Mouse (Mus musculus) MN1 (cell line): ENCODE data around the gene Nell1.

Experiments
- DNase-seq: peaks from one replicate; pipeline ENCODE4 v3.0.0-alpha.2; 2016; ENCODE audit warnings: low spot score

Gene Nell1

GRCm38 (mm10) chr7:50260016-50260415, 285.4 kb downstream of the Nell1 start:
- DNase-seq: no peak

DNA sequence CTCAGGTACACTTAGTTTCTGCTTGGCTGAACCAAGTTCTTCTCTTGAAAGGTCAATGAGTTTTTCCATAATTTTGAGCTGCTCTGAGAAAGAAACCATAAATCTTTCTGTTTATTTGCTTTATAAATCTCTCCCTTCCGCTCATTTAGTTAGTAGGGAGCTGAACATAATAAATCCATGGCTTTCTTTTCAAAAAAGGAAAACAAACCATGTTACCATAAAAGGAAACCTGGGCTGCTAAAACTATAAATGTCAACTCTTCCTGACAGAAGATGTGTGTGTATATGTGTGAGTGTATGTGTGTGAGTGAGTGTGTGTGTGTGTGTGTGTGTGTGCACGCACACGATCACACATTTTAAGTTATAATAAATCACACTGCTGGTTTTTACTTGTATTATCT, 320.8 kb downstream of the Nell1 start:
- DNase-seq: no peak

DNA sequence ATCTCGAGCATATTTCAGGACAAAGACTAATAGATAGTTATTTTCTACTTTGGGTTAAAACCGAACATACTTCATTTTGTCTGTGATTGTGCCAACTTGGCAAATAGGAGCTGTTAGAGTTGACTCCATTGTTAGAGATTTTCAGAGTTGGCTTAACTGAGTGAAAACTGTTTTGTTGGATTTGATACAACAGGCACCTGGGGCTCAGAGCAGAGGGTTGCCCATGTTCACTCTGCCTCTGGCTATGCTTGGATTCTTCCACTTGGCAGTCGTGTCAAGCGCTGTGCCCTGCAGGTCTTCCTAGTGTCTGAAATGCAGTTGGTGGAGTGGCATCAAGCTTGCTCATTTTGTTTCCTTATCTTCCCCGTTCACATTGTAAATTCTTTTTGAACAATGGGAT, 363.6 kb downstream of the Nell1 start:
- no peak for DNase-seq

GRCm38 (mm10) chr7:50338757-50339156, 364.1 kb downstream of the Nell1 start:
- no peak for DNase-seq

DNA sequence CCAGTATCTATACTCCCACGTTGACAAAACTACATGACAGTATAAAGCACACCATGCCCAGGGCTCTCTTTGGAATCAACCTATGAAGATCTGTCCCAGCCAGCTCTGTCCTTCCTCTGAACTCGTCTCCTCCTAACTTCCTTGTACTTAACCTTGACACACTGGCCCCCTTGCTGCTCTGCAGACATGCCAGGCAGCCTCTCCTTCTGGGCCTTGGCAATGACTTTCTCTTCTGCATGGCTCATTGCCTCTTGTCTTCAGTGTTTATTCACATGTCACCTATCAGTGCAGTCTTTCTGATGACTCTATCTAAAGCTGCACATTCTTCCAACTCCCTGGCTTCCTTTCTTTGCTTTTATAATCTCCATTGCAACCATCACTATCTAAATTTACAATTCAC, 376.9 kb downstream of the Nell1 start:
- DNase-seq: no peak

GRCm38 (mm10) chr7:50357213-50357612, 382.5 kb downstream of the Nell1 start:
- DNase-seq: no peak

- DNase-seq: no peak
Measured at GRCm38 (mm10) chr7:50362039-50362438, 387.4 kb downstream of the Nell1 start.

- no peak for DNase-seq
Measured at GRCm38 (mm10) chr7:50374876-50375275, 400.2 kb downstream of the Nell1 start.

- DNase-seq: no peak
Measured at GRCm38 (mm10) chr7:50410421-50410820, 435.8 kb downstream of the Nell1 start.

GRCm38 (mm10) chr7:50419976-50420375, 445.3 kb downstream of the Nell1 start:
- DNase-seq: no peak

DNA sequence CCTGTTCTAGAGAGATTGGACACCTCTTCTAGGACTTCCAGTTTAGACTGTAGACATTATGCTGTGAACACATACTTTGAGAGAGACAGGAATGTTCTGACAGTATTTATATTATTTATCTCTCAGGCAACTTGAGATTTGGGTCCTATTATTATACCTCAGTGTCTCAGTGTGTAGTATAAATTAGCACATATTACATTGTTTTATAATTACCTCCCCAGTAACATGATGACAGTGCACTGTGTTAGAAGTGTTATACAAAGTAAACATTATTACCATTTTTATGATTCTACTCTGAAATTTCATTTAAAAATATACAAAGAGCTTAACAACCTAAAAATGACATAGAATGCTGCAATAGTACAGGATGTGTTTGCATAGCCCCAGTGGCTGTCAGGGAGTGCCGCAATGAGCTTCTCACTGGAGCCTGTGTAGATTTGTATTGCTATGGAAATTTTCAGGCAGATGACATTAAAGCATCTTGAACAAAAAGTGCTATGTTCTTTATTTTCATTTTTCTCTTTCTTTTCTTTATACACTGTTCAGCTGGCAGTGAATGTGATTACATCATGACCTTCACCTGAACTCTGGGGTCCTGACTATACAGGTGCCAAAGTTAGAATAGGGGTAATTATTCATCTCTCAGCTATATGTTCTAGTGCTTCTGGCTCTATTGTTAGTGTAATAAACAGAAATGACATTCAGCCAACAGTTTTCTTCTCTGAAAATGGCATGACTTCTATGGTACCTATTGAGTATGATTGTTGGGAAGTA, 447.9 kb downstream of the Nell1 start:
- no peak for DNase-seq

DNA sequence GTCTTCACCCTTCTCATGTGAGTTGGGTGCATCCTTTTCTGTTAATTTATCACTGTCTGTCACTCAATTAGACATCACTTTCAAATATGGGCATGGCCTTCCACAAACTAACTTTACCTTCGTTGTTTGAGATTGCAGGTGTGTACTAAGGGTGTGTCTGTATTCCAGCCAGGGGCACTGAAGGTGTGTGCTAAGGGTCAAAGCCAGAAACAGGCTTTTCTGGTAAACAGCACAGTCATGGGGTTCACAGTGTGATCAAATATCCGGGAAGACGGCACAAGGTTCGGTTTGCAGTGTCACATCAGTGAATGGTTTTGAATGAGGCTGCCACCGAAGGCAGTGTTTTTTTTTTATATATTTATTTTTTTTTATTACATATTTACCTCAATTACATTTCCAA, 455.1 kb downstream of the Nell1 start:
- no peak for DNase-seq

DNA sequence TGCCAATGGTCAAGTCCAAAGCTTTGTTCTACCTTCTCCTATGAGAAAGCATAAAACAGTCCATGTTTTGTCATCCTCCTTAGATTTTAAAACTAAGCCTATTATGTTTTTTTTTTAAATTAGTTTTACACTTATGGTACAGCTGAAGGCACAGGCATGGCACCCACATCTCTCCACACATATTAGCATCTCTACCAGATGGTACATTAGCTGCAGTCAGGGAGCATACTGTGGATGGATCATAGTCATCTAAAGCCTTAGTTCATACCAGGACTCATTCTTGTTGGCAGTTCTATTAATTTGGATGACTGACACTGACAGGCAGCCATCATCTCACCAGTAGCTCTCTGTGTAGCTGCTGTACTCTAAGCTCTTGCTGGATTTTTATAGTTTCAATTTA, 466.6 kb downstream of the Nell1 start:
- DNase-seq: no peak

DNA sequence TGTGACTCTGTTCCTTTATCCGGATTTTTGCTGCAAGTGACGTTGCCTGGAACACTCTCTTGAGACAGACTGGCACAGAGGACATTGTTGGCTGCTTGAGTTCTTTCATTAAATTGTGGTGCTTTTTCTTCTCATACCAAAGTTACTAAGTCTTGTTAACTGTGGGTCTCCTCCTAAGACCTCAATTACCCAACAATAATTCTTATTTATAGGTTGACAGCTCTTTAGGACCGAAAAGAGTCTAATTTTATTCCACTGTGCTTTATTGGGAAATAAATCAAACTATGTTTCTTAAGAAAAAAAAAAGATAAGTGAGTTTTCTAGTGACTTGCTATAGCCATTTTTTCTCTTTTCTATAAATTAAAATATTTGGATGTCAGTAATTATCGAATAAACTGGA, 472.7 kb downstream of the Nell1 start:
- no peak for DNase-seq

DNA sequence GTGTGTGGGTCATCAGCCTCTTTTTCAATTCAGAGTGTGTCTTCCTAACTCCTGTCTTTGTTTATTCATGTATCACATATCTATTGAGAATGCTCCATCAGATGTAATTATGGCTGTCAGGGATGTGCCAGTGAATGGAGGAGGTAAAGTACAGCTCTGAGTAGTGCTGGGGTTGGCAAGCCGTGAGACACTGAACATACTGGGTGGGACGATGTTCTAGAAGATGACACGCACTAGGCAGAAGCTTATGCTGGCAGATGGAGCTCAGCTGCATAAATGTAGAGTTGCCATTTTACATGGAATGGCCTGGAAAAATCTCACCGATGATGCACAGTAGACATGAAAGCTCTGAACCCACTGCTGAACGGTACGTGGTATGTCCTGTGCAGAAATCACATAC, 493.1 kb downstream of the Nell1 start:
- no peak for DNase-seq

DNA sequence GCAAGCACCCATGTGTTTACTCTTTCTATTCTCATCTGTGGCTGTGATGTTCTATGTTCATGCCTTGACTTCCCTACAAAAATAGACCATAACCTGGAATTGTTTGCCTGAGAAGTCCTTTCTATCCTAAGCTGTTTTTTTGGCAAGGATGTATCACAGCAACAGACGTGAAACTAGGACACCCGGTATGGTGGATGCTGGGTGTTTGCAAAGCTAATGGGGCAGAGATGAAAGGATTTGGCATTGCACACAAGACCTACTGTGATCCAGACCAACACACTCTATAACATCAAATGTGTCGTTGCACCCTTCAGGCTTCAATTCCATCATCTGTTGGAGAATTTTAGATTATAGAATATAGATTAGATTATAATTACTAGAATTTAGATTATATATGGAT, 495.9 kb downstream of the Nell1 start:
- no peak for DNase-seq

DNA sequence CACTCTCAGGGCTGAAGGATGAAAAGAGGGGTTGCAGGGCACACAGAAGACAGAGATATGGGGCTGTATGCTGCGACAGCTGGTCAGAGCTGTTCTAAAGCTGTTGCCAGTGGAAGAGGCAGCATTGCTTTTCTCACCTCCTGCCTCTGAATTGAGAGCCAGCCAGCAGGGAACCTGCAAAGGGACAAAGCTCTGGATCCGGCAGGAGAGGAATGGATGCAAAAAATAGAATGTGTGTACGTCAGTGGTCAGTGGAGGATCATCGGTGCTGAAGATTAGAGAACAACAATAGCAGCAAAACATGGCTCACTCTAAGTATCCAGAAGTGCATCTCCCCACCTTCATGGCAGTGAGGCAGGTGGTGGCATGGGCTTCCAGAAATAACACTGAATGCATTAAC, 507.3 kb downstream of the Nell1 start:
- no peak for DNase-seq

GRCm38 (mm10) chr7:50485304-50485703, 510.6 kb downstream of the Nell1 start:
- DNase-seq: no peak

DNA sequence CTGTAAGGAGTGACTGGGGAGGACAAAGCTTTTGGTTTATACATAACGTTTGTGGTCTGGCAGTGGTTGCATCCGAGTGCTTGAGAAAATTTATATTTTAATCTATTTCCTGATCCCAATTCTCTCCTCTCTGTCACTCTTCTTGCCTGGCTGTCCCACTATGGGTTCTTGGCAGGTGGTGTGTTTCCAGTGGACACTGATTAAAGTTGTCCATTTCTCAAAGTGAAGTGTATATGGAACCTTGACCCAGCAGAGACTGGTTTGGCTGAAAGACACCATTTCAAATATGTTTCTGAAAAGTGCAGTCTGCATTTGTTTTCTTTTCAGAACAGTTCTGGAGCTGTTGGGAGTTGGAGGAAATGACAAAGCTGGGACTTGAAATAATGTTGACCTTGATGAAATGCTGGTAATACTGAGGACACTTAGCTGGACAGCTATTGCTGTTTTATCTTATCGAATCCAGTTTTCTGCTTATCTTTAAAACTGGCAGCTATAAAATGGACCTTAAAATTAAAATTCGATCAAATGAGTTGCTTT, 512.3 kb downstream of the Nell1 start:
- no peak for DNase-seq

GRCm38 (mm10) chr7:50501562-50501961, 526.9 kb downstream of the Nell1 start:
- DNase-seq: no peak

- no peak for DNase-seq
Measured at GRCm38 (mm10) chr7:50507047-50507446, 532.4 kb downstream of the Nell1 start.

DNA sequence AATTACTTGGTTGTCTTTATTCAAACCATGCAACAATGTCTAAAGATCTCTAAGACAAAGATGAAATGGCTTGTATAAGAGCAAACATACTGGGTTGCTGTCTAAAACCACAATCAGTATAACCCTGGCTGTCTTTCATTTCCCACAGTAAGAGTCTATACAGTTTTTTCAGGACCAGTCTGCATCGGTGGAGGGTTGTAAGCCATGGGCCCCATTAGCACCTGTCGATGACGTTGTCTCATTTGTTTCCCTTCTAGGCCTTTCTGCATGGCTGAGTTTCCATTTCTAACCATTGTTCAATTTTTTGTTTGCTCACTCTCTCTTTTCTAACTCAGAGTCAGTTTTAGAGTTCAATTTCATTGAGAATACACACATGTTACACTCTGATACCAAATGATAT, 540.2 kb downstream of the Nell1 start:
- no peak for DNase-seq

DNA sequence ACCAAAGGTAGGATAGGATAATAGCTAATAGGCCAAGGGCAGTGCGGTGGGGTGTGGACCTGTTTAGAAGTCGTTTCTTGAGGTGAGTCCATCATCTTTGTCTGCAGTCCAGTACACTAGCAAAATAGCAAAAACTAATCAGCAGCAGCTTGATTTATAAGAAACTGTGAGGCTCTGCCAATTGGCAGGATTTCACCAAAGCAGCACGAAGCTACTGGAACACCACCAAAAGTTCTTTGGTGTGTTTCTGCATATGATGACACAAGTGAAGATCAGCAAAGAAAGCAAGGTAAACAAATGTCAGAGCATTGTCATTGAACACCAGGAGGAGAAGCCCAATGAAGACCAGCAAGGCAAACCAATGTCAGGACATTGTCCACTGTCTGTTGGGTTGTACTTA, 542.0 kb downstream of the Nell1 start:
- DNase-seq: no peak

- DNase-seq: no peak
Measured at GRCm38 (mm10) chr7:50543373-50543772, 568.7 kb downstream of the Nell1 start.
